Mouse (Mus musculus): ENCODE data around the gene 2200002D01Rik.

The 2200002D01Rik gene

GRCm38 (mm10) chr7:29236593-29236992 is 11.7 kb downstream of the 2200002D01Rik start:
- no peak for DNase-seq

- DNase-seq = no peak
Observed at GRCm38 (mm10) chr7:29234661-29235060, 13.6 kb downstream of the 2200002D01Rik start.

- no peak for DNase-seq
Observed at GRCm38 (mm10) chr7:29233745-29234144, 14.5 kb downstream of the 2200002D01Rik start.

GRCm38 (mm10) chr7:29232247-29233013 is 15.8 kb downstream of the 2200002D01Rik start, which contains the start of gene Kcnk6:
Kcnk6 (minus strand) TSS chr7:29232515.
- DNase-seq = peak; percentile 56 to 67

DNA sequence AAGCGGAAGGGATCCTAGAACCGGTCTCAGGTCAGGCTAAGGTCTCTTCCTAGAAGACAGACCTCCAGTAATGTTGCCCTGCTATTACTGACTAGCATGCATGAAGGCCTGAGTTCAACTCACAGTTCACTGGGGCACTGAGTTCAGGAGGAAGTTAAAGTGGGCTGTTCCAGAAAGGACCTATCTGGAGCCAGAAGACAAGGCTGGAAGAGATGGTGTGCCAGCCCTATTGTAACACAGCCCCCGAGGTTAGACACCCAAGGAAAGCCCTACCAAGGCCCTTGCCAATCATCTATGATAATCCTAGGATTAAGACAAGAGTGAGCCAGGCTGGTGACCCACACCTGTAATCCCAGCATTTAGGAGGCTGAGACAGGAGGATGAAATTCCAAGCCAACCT is 16.7 kb downstream of the 2200002D01Rik start:
- no peak for DNase-seq

GRCm38 (mm10) chr7:29230560-29230959 is 17.7 kb downstream of the 2200002D01Rik start:
- DNase-seq = no peak

GRCm38 (mm10) chr7:29228202-29228601 is 20.1 kb downstream of the 2200002D01Rik start:
- no peak for DNase-seq

- no peak for DNase-seq
Observed at GRCm38 (mm10) chr7:29225520-29225919, 22.7 kb downstream of the 2200002D01Rik start.

DNA sequence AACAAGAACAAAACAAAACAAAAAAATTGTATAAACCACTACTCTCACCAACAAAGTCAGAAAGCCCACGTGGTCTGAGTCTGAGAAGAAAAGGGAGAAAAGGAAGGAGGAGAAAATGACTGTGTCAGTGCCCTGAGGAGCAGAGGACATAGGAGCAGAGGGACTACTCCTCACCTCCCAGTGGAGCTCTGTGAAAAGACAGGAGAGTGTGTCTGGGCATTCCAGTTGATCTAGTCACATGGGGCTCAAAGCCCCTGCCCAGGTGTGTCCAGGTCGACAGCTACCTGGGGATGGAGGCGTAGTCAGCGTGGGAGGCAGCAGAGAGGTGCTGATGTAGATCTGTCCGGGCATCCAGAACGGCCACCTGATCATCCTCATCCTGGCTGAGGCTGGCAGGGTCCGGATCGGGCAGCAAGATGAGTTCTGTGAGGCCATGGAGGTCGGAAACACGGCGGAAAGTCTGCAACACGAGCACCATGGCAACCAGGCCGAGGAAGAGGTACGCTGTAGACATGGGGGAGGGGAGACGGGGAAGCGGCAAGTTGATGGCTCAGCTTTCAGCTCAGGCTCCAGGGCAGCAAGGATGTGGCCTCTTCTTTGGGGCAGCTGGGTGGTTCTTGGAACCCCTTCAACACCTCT is 23.4 kb downstream of the 2200002D01Rik start:
- DNase-seq = peak in 1 of 2 experiments; percentile 37

- DNase-seq = peak in 1 of 2 experiments; percentile 7
Observed at GRCm38 (mm10) chr7:29214846-29215245, 33.4 kb downstream of the 2200002D01Rik start.

- DNase-seq = peak in 1 of 2 experiments; percentile 12
Observed at GRCm38 (mm10) chr7:29214236-29214635, 34.0 kb downstream of the 2200002D01Rik start.

- DNase-seq = peak; percentile 62 to 78
Observed at GRCm38 (mm10) chr7:29213675-29214082, 34.6 kb downstream of the 2200002D01Rik start, which contains the start of gene Catsperg1. Catsperg1 (minus strand) TSS chr7:29214035.

- DNase-seq = peak in 1 of 2 experiments; percentile 4
Observed at GRCm38 (mm10) chr7:29212775-29213560, 35.3 kb downstream of the 2200002D01Rik start.

DNA sequence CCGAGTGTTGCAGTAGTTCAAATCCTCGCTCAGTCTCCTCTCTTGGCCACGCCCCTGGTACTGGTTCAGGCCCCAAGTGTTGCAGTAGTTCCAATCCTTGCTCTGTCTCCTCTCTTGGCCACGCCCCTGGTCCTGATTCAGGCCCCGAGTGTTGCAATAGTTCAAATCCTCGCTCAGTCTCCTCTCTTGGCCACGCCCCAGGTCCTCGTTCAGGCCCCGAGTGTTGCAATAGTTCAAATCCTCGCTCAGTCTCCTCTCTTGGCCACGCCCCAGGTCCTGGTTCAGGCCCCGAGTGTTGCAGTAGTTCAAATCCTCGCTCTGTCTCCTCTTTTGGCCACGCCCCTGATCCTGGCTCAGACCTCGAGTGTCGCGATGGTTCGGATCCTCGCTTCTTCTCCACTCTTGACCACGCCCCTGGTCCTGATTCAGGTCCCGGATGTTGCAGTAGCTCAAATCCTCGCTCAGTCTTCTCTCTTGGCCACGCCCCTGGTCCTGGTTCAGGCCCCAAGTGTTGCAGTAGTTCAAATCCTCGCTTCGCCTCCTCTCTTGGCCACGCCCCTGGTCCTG is 36.0 kb downstream of the 2200002D01Rik start:
- peak; percentile 25 to 49 for DNase-seq

DNA sequence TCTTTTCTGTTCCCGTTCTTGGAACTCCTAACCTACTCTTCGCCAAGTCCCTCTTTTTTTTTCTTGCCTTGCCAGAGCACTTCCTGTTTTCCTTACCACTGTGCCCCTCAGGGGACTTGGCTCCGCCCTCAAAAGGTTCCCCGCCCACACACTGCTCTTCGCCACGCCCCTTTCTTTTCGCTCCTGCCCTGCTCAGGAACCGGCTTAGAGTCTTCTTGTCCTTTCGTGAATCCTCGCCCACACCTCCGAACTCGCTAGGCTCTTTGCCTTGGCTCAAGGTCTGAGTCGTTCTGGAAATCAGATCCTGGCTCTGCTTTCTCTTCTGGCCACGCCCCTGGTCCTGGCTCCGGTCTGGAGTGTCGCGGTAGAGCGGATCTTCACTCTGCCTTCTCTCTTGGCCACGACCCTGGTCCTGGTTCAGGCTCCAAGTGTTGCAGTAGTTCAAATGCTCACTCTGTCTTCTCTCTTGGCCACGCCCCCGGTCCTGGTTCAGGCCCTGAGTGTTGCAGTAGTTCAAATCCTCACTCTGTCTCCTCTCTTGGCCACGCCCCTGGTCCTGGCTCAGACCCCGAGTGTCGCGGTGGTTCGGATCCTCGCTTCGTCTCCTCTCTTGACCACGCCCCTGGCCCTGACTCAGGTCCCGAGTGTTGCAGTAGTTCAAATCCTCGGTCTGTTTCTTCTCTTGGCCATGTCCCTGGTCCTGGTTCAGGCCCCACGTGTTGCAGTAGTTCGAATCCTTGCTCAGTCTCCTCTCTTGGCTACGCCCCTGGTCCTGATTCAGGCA is 36.7 kb downstream of the 2200002D01Rik start:
- DNase-seq = peak; percentile 88 to 93

DNA sequence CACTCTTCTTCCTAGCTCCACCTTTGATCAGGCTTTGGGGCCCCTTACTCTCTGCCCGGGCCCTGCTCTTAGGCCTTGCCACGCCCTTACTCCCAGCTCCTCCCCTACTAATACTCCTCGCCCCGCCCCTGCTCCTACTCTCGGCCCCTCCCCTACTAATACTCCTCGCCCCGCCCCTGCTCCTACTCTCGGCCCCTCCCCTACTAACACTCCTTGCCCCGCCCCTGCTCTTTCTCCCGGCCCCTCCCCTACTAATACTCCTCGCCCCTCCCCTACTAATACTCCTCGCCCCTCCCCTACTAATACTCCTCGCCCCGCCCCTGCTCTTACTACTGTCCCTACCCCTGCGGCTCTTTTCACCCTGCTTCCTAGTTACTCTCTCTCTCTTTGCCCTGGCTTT is 37.3 kb downstream of the 2200002D01Rik start:
- peak; percentile 70 to 78 for DNase-seq

- DNase-seq = no peak
Observed at GRCm38 (mm10) chr7:29202577-29202976, 45.7 kb downstream of the 2200002D01Rik start.
